Mouse (Mus musculus) cerebral cortex, adult 2 months (tissue): Measurements from ENCODE around the gene Hist2h3b.

ENCODE experiments used
- WGBS: fragments of 180-500 bp; shearing (Covaris S2); methylation state at CpG from one replicate; pipeline ENCODE4 v1.1.7; 2018; 5-methylcytosine and 5-hydroxymethylcytosine counted together

Gene Hist2h3b

GRCm38 (mm10) chr3:96298360-96298759, 29.9 kb downstream of the Hist2h3b start:
- 87% methylated on average over 4 of the region's 4 CpGs for WGBS

DNA sequence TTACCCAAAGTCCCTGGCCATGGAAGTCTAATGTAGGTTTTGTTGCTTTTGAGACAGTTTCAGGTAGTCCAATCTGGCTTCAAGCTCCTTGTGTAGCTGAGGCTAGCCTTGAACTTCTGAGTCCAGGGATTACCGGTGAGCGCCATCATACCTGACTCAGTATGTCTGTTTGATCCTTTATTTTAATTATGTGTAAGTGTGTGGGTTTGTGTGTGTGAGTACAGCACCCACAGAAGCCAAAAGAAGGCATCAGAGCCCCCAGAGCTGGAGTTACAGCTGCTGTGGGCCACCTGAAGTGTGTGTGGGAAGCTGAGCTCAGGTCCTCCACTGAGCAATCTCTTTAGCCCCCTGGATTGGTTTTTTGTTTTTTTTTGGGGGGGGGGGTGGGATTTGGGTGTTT, 31.1 kb downstream of the Hist2h3b start:
- WGBS, result 96% methylated on average over 2 of the region's 2 CpGs

DNA sequence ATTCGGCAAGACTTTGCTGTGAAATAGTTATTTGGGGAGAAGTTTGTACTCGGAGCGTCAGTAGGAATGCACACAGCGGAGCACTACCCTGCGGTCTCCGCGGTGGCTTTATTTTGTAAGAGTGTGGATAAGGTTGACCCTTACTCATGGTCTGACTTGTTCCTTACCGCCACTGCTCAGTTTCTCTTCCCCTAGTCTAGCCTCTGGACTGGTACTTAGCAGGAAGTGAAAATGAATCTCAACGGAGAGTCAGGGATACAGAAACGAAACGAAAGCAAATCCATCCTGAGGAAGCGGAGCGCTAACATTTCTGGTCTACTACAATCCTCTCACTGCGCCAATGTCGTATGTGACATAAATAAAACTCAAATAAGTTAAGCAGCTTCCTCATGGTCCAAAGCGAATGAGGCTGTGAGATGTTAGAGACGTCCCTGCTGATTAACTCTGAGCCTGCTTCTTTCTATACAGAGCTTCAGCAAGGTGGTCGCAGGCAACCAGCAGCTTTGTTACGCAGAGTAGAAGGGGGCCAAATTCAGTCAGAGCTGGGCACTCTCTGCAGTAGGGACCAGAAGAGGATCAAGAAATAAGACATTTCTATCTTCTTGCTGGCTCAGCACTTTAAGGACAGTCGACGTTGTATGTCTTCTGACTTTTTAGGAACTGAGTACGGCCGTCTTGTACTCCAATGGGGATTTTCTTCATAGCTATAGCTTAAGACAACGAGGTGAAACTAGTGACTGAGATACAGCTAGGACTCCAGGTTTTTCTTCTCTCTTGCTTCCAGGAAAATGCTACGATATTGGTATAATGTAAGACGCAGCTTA, 32.5 kb downstream of the Hist2h3b start:
- 65% methylated on average over 26 of the region's 26 CpGs for WGBS

- 86% methylated on average over 5 of the region's 5 CpGs for WGBS
These were observed 33.6 kb downstream of the Hist2h3b start for GRCm38 (mm10) chr3:96302076-96302475.

DNA sequence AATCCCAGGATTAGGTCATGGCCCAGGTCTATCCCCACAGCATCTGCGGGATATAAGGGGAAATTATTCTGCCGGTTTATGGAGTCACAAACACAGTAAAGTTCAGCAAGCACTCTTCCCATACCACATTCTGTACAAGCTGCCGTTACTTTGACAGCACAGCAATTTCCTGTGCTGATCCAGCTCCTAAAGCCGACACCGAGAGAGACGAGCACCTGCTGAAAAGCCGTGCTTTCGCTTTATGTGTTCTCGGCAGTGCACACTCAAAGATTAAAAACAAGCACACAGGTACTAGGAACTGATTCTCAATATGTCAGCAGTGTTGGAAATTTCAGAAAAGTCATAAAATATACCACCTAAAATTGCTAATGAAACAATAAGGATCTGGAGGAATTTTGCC, 38.1 kb downstream of the Hist2h3b start:
- 76% methylated on average over 9 of the region's 9 CpGs for WGBS

DNA sequence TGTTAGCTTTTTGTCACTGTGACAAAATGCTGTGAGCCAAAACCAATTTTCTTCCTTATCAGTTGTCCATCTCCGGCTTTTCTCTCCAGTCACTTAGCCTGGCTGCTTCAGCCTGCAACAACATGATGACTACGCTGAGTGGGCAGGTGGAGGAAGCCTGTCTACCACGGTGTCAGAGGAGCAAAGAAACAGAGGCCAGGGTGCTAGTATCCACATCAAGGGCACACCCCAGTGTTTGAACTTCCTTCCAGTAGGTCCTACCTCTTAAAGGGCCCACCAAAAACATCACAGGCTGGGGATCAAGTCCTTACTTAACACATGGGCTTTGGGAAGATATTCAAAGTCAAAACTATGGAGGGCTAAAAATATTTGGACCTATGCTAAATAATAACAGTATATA, 41.0 kb downstream of the Hist2h3b start:
- WGBS, result 60% methylated on average over 3 of the region's 3 CpGs

GRCm38 (mm10) chr3:96312341-96313098, 44.1 kb downstream of the Hist2h3b start:
- 40% methylated on average over 8 of the region's 8 CpGs for WGBS
